Mouse (Mus musculus): ENCODE measurements around the gene Gpcpd1. TPM values are rescaled to one million over a fixed set of nuclear protein-coding genes. Genes with fewer than 3 reads are reported as not detected.

Gene Gpcpd1
- polyA plus RNA-seq, 1 experiment from 2014 or later: 36.0 TPM

GRCm38 (mm10) chr2:132516130-132517030, 71.1 kb downstream of the Gpcpd1 start:
- Histone ChIP-seq H3K27ac (no peak overlapping the region), H3K36me3 (no peaks in the 10 kb centered on the region), H3K9ac (no peak overlapping the region), H3K27me3 (no peaks in the 10 kb centered on the region), H3K4me3 (no peak overlapping the region), H3K9me3 (replicated peaks) (no peaks in the 10 kb centered on the region), H3K4me2 (no peak overlapping the region), H3K4me1 (replicated peaks) (peaks cover 10% of the 10 kb centered on the region)
- WGBS: 27% methylated on average over 16 of the region's 16 CpGs
- no peak for ATAC-seq (replicated peaks; ENCODE audit: insufficient number of reproducible peaks, insufficient read depth, low FRiP score, low read depth)

GRCm38 (mm10) chr2:132515607-132516006, 71.9 kb downstream of the Gpcpd1 start:
- Histone ChIP-seq H3K9me3 (replicated peaks) (no peaks in the 10 kb centered on the region), H3K4me1 (replicated peaks) (peaks cover 10% of the 10 kb centered on the region), H3K9ac (no peak overlapping the region), H3K36me3 (no peaks in the 10 kb centered on the region), H3K4me3 (no peak overlapping the region), H3K27me3 (no peaks in the 10 kb centered on the region), H3K4me2 (no peak overlapping the region), H3K27ac (no peak overlapping the region)
- no peak for ATAC-seq (replicated peaks; ENCODE audit: insufficient number of reproducible peaks, insufficient read depth, low FRiP score, low read depth)
- WGBS: 69% methylated on average over 13 of the region's 13 CpGs

- no peak for ATAC-seq (replicated peaks; ENCODE audit: insufficient number of reproducible peaks, insufficient read depth, low FRiP score, low read depth)
- H3K4me3 ChIP-seq: no peak overlapping the region
- no peak overlapping the region for H3K9ac ChIP-seq
- no peaks in the 10 kb centered on the region for H3K36me3 ChIP-seq
- H3K4me2 ChIP-seq: no peak overlapping the region
- H3K9me3 ChIP-seq (replicated peaks): no peaks in the 10 kb centered on the region
- H3K27me3 ChIP-seq: no peaks in the 10 kb centered on the region
- 78% methylated on average over 14 of the region's 14 CpGs for WGBS
- peaks cover 10% of the 10 kb centered on the region for H3K4me1 ChIP-seq (replicated peaks)
- H3K27ac ChIP-seq: no peak overlapping the region
Measured at GRCm38 (mm10) chr2:132515076-132515475, 72.5 kb downstream of the Gpcpd1 start.

- 36% methylated on average over 6 of the region's 6 CpGs for WGBS
- Histone ChIP-seq H3K9ac (no peak overlapping the region), H3K9me3 (replicated peaks) (no peaks in the 10 kb centered on the region), H3K4me1 (replicated peaks) (peaks cover 10% of the 10 kb centered on the region), H3K4me3 (no peak overlapping the region), H3K27me3 (no peaks in the 10 kb centered on the region), H3K36me3 (no peaks in the 10 kb centered on the region), H3K4me2 (no peak overlapping the region), H3K27ac (no peak overlapping the region)
- no peak for ATAC-seq (replicated peaks; ENCODE audit: insufficient number of reproducible peaks, insufficient read depth, low FRiP score, low read depth)
Measured at GRCm38 (mm10) chr2:132514353-132514752, 73.2 kb downstream of the Gpcpd1 start.

GRCm38 (mm10) chr2:132513371-132514181, 74.0 kb downstream of the Gpcpd1 start:
- Histone ChIP-seq H3K4me1 (replicated peaks) (peaks cover 8% of the 10 kb centered on the region), H3K9ac (no peak overlapping the region), H3K27me3 (no peaks in the 10 kb centered on the region), H3K27ac (no peak overlapping the region), H3K4me2 (no peak overlapping the region), H3K9me3 (replicated peaks) (no peaks in the 10 kb centered on the region), H3K36me3 (no peaks in the 10 kb centered on the region), H3K4me3 (no peak overlapping the region)
- no peak for ATAC-seq (replicated peaks; ENCODE audit: insufficient number of reproducible peaks, insufficient read depth, low FRiP score, low read depth)
- 65% methylated on average over 12 of the region's 12 CpGs for WGBS

GRCm38 (mm10) chr2:132512977-132513351, 74.6 kb downstream of the Gpcpd1 start:
- H3K4me3 ChIP-seq: no peak overlapping the region
- H3K4me1 ChIP-seq (replicated peaks): peaks cover 4% of the 10 kb centered on the region; the same call in 1 of the 2 replicates
- H3K9me3 ChIP-seq (replicated peaks): no peaks in the 10 kb centered on the region
- peak overlapping the region; percentile 38 for H3K4me2 ChIP-seq
- ATAC-seq (replicated peaks; ENCODE audit: insufficient number of reproducible peaks, insufficient read depth, low FRiP score, low read depth): no peak
- no peak overlapping the region for H3K27ac ChIP-seq
- H3K9ac ChIP-seq: no peak overlapping the region
- H3K27me3 ChIP-seq: no peaks in the 10 kb centered on the region
- no peaks in the 10 kb centered on the region for H3K36me3 ChIP-seq
- 68% methylated on average over 11 of the region's 11 CpGs for WGBS

- H3K27ac ChIP-seq: no peak overlapping the region
- no peak overlapping the region for H3K9ac ChIP-seq
Measured at GRCm38 (mm10) chr2:132512051-132512976, 75.2 kb downstream of the Gpcpd1 start.

GRCm38 (mm10) chr2:132511011-132511818, 76.3 kb downstream of the Gpcpd1 start:
- Histone ChIP-seq H3K27ac (no peak overlapping the region), H3K9me3 (replicated peaks) (no peaks in the 10 kb centered on the region), H3K4me1 (replicated peaks) (peaks cover 9% of the 10 kb centered on the region), H3K4me3 (no peak overlapping the region), H3K27me3 (no peaks in the 10 kb centered on the region), H3K9ac (no peak overlapping the region), H3K36me3 (no peaks in the 10 kb centered on the region), H3K4me2 (no peak overlapping the region)
- ATAC-seq (replicated peaks; ENCODE audit: insufficient number of reproducible peaks, insufficient read depth, low FRiP score, low read depth): no peak
- WGBS: 86% methylated on average over 5 of the region's 7 CpGs

More at GRCm38 (mm10) chr2:132512051-132512976, 75.2 kb downstream of the Gpcpd1 start:
- Histone ChIP-seq H3K9me3 (replicated peaks) (no peaks in the 10 kb centered on the region), H3K4me1 (replicated peaks) (peaks cover 7% of the 10 kb centered on the region), H3K4me3 (no peak overlapping the region), H3K4me2 (peak overlapping the region; percentile 38), H3K36me3 (no peaks in the 10 kb centered on the region), H3K27me3 (no peaks in the 10 kb centered on the region)
- ATAC-seq (replicated peaks; ENCODE audit: insufficient number of reproducible peaks, insufficient read depth, low FRiP score, low read depth): no peak; the same call in 1 of the 2 replicates
- WGBS: 27% methylated on average over 19 of the region's 19 CpGs

GRCm38 (mm10) chr2:132509714-132510113, 77.8 kb downstream of the Gpcpd1 start:
- H3K36me3 ChIP-seq: no peaks in the 10 kb centered on the region
- H3K4me2 ChIP-seq: no peak overlapping the region
- ATAC-seq (replicated peaks; ENCODE audit: insufficient number of reproducible peaks, insufficient read depth, low FRiP score, low read depth): no peak
- peaks cover 9% of the 10 kb centered on the region for H3K4me1 ChIP-seq (replicated peaks)
- H3K9ac ChIP-seq: no peak overlapping the region
- H3K27ac ChIP-seq: no peak overlapping the region
- WGBS: 74% methylated on average over 1 of the region's 1 CpGs
- H3K4me3 ChIP-seq: no peak overlapping the region
- H3K27me3 ChIP-seq: no peaks in the 10 kb centered on the region
- H3K9me3 ChIP-seq (replicated peaks): no peaks in the 10 kb centered on the region

- Histone ChIP-seq H3K27me3 (no peaks in the 10 kb centered on the region), H3K9ac (no peak overlapping the region), H3K36me3 (no peaks in the 10 kb centered on the region), H3K27ac (no peak overlapping the region), H3K4me1 (replicated peaks) (peaks cover 9% of the 10 kb centered on the region), H3K9me3 (replicated peaks) (no peaks in the 10 kb centered on the region), H3K4me2 (no peak overlapping the region), H3K4me3 (no peak overlapping the region)
- no peak for ATAC-seq (replicated peaks; ENCODE audit: insufficient number of reproducible peaks, insufficient read depth, low FRiP score, low read depth)
- WGBS: 63% methylated on average over 9 of the region's 9 CpGs
Measured at GRCm38 (mm10) chr2:132509261-132509660, 78.3 kb downstream of the Gpcpd1 start.

All from heart, embryonic 15.5 days (tissue).